Mouse (Mus musculus) urinary bladder, postnatal 10 days (tissue): ENCODE data around the gene Doc2b.

Source experiments
- DNase-seq: peaks from one replicate; pipeline ENCODE4 v3.0.0; 2022; ENCODE audit warnings: low spot score

Doc2b gene

DNA sequence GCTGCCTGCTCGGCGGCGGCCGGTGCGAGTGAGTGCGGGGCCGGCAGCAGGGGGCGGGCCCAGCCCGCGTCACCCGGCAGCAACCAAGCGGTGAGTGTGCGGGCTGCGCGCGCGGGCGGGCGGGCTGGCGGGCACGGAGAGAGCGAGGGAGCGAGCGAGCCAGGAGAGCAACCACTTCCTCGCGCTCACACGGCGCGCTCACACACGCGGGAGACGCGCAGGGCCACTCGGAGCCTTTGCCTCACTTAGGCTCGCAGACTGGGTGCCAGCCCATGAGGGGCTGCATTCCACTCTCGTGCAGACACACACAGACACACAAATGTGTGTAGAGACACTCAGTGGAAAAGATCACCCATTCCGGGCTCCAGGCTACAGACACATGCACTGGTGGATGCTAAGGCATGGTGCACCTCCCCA lies at the start of gene Doc2b:
Gene Doc2b, minus strand, starts transcription at position 21 of the 417 bp plus-strand sequence.
- DNase-seq, result no peak

- no peak for DNase-seq
These were observed 47.2 kb upstream of the Doc2b start for GRCm38 (mm10) chr11:75842904-75843619.

- no peak for DNase-seq
These were observed 45.7 kb upstream of the Doc2b start for GRCm38 (mm10) chr11:75841503-75841902.

DNA sequence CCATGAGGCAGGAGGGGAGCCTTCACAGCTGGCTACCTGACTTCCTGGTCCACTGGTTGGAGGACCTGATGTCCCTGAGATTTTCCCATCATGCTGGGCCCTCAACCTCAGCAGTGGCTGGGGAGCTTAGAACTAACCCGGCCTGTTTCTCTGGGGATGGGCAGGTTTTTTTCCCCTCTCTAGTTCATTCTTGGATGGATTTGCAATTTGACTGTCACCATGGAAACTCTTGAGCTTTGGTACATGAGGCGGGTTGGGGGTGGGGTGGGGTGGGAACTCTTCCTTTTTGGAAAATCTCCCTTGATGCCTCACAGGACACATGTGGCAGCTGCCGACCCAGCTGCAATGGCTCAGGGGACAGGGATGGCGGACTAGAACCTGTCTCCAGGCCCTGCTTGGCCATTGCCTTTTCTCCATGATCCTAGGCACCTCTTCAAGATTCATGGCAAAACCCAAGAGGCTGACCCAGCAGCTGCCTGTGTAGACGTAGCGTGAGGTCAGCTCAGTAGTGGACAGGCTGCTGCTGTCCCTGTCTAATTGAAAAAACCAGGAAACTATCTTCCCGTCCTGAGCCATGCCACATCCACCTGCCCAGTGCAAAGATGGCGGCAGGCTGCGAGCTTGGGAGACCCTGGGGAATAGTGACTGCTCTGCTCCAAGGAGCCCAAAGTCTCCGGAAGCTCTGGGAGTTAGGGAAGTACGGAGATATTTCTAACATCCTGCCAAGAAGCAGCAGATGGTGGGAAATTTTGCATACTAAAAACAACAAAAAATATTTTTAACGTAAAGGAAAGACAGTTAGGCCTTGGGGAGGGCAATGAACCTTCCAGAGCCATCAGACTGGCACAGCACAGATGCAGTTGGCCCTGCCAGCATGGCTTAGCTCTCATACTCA lies 43.9 kb upstream of the Doc2b start:
- DNase-seq, result no peak

- DNase-seq, result no peak
These were observed 43.1 kb upstream of the Doc2b start for GRCm38 (mm10) chr11:75838861-75839426.

DNA sequence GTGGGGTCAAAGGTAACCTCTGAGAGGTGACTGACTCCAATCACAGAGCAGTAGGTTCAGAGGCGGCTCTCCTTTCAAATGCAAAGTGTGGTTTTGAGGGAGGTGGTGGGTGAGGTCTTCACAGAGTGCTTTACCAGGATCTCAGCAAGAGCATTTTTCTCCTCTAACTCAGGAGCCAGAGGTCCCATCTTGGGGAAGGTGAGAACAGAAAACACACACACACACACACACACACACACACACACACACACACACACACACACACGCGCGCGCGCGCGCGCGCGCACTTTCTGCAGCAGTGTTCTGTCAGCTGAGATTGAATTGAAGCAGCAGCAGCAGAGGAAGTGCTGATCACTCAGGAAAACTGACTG lies 40.4 kb upstream of the Doc2b start:
- DNase-seq, result no peak

DNA sequence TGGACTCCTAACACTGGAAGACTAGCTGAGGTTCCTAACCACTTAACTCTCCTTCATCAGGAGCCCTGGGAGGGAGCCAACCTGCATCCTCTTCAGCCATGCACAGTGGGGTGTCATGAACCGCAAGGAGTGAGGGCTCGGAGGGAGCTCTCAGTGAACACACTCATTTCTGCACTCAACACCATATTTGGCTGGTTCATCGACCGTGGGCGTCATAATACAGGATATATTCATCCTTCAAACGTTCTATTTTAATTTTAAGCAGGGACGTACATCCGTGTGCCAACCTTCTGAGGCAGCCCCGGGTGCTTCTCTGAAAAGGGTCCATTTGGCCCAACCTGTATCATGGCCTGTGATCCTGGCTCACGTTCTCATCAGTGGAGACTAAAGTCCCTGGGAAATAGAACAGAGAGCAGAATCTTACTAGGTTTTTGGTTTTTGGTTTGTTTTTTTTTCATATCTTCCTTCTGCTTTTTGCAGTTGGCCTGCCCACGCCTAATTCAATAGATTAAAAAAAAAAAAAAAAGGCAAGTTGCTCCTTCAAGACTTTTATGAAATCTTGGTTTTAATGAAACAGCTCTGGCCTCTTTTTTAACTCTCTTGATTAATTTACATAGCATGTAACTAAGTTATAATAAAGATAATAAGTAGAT lies 39.9 kb upstream of the Doc2b start:
- DNase-seq, result no peak

GRCm38 (mm10) chr11:75833081-75833480 lies 37.2 kb upstream of the Doc2b start:
- no peak for DNase-seq

GRCm38 (mm10) chr11:75830386-75830785 lies 34.5 kb upstream of the Doc2b start:
- DNase-seq, result no peak

- DNase-seq, result no peak
These were observed 31.6 kb upstream of the Doc2b start for GRCm38 (mm10) chr11:75827414-75827813.

DNA sequence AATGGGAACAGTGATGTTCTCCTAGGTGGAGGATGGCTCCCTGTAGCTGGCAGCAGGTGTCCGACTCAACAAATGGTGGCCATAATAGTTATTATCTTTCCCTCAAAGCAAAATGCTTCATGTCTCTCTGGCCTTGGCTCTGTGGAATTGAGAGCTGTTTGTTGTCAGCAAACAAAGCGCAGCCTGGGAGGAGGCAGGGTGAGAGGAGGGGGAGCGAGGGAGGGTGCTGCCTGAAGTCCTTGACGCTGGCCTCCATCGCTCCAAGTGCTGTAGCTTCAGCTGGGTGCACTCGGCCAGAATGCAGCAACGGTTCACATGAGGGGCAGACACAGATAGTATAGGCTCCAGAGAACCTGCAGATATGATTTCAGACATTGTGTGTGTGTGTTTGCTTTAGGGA lies 27.7 kb upstream of the Doc2b start:
- no peak for DNase-seq

DNA sequence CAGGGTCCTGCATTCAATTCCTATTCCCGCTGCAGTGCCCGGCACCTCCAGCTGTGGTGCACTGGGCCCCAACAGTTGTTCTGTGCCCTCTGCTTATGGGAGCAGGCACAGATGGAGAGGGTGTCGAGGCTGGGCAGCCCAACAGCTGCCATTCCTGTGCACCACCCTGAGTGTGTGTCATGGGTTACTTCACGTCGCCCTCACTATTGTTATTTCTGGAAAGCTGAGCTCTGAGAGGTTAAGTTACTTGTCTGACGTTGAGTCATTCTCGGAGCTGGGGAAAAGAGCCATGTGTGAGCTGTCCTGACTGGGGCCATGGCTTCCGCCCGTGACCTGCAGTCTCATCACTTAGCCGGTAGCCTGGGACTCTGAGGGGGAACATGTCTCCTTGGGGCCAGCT lies 17.2 kb upstream of the Doc2b start:
- no peak for DNase-seq

GRCm38 (mm10) chr11:75811900-75812299 lies 16.1 kb upstream of the Doc2b start:
- peak; percentile 62 for DNase-seq

DNA sequence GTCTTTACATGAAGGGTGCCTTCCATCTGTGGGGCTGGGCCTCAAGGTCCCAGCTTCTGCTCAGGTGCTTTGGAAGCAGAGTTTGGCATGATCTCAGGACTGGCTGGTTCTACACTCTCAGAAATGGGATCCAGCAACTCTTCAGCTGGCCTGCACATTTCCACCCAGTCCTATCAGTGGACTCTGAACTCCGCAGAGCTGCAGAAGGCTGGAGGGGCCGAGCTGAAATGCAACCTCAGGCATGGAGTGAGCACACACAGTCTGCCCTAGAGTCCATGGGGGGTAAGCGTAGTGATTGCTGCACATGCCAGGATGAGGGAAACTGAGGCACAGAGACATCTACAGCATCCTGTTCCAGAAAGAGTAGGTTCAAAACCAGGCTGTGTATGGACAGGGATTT lies 14.7 kb upstream of the Doc2b start:
- no peak for DNase-seq

DNA sequence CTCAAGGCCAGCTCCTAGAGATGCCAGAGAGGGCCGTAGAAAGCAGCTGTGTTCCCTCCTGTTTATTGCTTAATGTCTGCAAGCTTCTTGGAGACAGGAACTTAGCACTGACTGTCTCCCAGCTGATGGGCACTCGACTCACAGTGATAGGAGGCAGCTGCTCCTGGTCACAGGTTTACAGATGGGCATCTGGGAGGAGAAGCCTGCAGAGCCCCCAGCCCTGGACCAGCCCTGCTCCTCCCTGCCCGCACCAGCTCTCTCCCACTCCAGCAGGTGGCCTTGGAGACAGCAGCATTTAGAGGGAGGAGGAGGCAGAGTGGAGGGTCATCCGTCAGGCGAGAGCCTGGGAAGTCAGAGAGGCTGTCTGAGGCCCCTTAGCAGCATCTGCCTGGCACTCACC lies 11.6 kb upstream of the Doc2b start:
- no peak for DNase-seq

DNA sequence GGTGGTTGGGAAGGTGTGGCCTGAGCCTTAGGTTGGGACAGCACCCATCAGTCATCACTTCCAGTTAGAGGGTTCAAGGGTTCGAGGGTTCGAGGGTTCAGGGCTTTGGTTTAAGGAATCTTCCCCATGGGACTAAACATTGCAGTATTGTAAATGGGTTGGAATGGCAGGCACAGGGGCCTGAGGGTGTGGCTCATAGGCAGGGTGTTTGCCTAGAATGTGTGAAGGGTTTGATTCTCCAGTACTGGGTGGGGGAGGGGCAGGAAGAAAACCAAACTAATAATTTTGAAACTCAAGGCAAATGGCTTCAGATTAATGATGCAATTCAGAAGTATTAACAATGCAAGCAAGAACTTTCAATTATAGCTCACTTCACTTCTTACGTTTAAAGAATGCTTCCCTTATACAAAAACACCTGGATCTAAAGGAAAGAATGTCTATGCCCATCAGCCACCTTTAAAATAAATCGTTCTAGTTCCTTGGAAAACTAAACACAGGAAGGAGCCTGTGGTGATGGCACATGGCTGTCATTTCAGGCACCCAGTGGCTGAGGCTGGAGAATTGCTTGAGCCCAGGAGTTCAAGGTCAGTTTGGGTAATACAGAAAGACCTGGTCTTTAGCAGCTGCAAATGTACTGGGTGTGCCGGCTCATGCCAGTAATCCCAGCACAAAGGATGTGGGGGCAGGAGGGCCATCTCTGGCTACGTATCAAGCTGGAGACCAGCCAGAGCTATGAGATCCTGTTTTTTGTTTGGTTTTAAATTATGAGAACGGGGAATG lies 6.1 kb upstream of the Doc2b start:
- no peak for DNase-seq

GRCm38 (mm10) chr11:75801369-75801768 lies 5.5 kb upstream of the Doc2b start:
- no peak for DNase-seq

- no peak for DNase-seq
These were observed 842 bp upstream of the Doc2b start for GRCm38 (mm10) chr11:75796536-75797246.

GRCm38 (mm10) chr11:75795321-75795636 lies 570 bp downstream of the Doc2b start:
- DNase-seq, result no peak

DNA sequence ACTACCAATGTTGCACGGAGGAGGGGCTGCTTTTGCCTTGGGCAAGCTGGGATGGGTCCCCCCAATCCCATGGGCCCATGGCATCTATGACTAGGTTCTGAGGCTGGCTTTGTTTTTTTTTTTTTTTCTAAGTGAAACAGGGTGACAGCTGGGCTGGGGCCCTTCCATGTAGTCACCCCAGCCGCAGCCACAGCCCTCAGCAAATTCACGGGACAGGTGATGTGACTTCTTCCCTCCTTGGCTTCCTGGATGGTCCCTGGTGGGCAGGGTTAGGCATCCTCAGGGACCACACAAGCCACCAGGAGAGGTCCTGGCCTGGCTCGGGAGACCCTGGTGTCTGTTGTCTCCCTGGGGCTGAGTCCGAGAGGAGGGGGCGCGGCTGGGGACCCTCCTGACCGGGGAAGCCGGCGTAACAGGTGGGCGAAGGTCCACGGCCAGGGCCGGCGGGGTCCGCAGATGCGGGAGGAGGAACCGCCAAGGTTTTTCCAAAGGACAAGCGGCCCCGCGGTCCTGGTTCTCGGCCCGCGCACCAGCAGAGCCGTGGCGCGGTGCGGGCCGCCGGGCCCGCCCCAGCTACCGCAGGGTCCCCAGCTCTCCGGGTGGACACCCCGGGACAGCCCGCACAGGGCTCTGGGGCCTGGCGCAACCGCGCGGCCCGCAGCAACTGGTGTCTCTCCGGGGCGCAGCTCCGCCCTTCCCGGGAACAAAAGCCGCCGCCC lies 1.1 kb downstream of the Doc2b start:
- no peak for DNase-seq

- DNase-seq, result no peak
These were observed 2.5 kb downstream of the Doc2b start for GRCm38 (mm10) chr11:75793351-75793750.
